Mouse (Mus musculus): ENCODE measurements at regions not wholly inside any gene's neighbourhood (a gene's known extent, or its start where the extent isn't known, plus 50 kb on each side); places are given as distances from the start of the nearest gene placed in this dataset.
"Not testable (repeated sequence)": the region's sequence is repeated elsewhere in the genome, so short reads cannot be mapped to it uniquely, and the experiment has no call there.

DNA sequence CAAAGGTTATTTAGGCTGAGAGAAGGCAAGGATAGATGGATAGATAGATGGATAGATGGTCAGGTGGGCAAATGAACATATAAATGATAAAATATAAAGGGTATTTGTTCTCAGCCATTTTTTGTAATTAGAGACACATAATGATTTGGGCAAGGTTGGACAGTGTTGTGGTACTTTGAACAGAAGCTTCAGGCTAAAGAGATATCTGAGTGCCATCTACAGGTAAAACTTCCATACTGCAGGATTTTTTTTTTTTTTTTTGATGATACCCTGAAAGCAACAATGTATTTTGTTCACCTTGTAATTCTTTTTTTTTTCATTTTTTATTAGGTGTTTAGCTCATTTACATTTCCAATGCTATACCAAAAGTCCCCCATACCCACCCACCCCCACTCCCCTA lies 110.1 kb upstream of the Trabd2b start:
- DNase-seq (ENCODE audit: low spot score): no peak

GRCm38 (mm10) chr4:114298517-114298916 lies 108.0 kb upstream of the Trabd2b start:
- not testable (repeated sequence) for DNase-seq (ENCODE audit: low spot score)

- DNase-seq (ENCODE audit: low spot score): peak; percentile 18
These were observed 106.0 kb upstream of the Trabd2b start for GRCm38 (mm10) chr4:114300390-114301012.

DNA sequence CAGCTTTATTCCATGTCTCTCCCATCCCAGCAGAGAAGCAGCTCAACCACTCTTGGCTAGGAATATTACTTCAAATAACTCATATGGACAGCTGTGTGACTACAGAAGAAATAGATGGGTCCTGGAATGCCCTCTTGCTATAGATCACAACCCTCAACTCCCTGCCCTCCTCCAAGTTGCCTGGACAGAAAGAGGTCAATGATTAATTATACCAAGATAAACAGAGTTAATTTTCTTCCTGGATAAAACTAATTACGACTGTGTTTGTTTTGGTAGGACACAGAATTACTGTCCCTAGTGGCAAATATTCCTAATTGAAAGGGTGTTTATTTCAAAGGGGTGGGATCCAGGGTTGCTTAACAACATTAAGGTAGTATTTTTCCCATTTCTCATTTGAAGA lies 101.9 kb upstream of the Trabd2b start:
- DNase-seq (ENCODE audit: low spot score): no peak

DNA sequence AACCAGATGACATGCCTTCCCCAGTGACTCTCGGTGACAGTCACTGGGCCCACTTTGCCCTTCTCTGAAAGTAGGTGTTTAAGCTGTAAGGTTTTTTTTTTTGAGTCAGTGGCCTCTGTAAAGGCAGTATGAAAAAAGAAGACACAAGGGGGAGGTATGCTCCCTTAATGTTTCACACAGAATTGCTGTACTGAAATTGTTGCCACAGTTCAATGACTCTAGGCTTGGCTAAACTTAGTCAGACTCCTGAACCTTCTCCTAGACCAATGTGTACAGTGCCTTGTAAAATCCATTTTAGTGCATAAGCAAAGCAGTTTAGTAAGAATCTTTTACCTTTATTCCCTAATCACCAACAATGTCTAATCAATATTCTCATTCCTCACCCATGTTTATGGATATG lies 99.0 kb upstream of the Trabd2b start:
- no peak for DNase-seq (ENCODE audit: low spot score)

GRCm38 (mm10) chr4:114308518-114308917 lies 98.0 kb upstream of the Trabd2b start:
- DNase-seq (ENCODE audit: low spot score): peak; percentile 67

DNA sequence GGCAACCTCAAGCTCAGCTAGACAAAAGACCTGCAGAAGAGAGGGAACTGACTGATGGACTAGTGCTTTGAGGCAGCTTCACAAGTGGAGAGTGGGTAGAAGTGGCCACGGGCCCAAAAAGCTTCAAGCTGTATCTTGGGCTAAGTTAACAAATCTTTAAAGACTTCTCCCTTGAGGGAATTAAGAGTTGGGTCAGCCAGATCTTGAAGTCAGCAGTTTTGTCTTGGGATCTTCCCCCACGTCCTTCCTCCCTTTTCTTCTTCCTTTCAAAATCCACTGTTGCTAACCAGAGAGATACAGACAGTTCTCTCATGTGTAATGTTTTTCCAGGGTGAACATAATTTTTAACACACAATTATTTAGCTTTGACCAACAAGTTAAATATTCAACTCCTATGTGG lies 91.5 kb upstream of the Trabd2b start:
- DNase-seq (ENCODE audit: low spot score): no peak

DNA sequence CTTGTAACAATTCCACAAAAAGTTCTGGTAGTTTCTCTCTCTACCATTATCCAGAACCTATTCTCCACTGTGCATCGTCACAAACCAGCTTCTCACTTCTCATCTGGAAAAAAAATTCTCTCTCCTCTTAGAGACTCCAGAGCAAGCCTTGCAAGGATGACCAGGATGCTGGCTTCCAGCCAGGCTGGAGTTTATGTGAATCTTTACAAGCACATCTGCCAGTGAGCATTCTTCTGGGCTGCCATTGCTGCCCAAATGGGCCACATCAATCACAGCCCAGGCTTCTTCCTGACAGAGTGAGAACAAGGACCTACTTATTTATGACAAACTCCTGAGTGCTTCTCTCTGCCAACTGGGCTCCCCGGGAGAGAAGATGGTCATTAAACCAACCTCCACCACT lies 91.0 kb upstream of the Trabd2b start:
- no peak for DNase-seq (ENCODE audit: low spot score)

GRCm38 (mm10) chr4:114317076-114317475 lies 89.4 kb upstream of the Trabd2b start:
- no peak for DNase-seq (ENCODE audit: low spot score)

DNA sequence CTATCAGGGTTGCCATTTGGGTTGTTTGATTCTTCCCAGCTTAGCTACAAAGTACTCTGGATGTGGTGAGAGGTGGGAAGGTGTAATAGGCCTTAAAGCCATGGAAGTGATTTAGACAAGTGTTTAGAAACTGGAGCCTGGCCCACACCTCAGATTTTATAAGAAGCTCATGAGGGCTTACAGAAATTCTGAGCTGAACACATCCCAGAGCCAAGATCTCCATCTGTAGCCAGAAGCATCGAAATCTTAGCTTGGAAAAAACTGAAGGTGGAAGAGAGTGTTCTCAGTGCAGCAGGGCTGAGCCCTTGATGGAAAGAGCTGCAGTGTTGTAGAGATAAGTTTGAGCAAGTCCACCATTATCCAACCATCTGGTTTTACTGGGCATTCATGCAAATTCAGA lies 86.4 kb upstream of the Trabd2b start:
- DNase-seq (ENCODE audit: low spot score): no peak

- DNase-seq (ENCODE audit: low spot score): no peak
These were observed 84.8 kb upstream of the Trabd2b start for GRCm38 (mm10) chr4:114321516-114322339.

- DNase-seq (ENCODE audit: low spot score): no peak
These were observed 76.5 kb upstream of the Trabd2b start for GRCm38 (mm10) chr4:114329978-114330377.

DNA sequence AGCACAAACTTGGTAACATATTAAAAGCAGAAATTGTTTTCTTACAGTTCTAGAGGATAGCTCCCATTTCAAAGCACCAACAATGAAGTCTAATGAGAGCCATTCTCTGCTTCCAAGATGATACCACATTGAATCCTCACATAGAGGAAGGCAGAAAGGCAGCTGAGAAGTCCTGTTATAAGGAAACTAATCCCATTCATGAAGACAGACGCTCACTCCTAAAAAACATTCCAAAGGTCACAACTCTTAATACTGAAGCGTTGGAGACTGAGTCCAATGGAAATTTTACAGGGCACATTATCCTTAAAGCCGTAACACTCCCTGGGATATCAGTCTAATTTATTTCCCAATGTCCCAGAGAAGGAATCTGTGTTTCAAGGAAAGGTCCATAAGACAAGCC lies 75.4 kb upstream of the Trabd2b start:
- DNase-seq (ENCODE audit: low spot score): no peak

- DNase-seq (ENCODE audit: low spot score): no peak
These were observed 71.7 kb upstream of the Trabd2b start for GRCm38 (mm10) chr4:114334850-114335249.

- no peak for DNase-seq (ENCODE audit: low spot score)
These were observed 70.3 kb upstream of the Trabd2b start for GRCm38 (mm10) chr4:114336029-114336746.

- no peak for DNase-seq (ENCODE audit: low spot score)
These were observed 69.8 kb upstream of the Trabd2b start for GRCm38 (mm10) chr4:114336747-114337090.

DNA sequence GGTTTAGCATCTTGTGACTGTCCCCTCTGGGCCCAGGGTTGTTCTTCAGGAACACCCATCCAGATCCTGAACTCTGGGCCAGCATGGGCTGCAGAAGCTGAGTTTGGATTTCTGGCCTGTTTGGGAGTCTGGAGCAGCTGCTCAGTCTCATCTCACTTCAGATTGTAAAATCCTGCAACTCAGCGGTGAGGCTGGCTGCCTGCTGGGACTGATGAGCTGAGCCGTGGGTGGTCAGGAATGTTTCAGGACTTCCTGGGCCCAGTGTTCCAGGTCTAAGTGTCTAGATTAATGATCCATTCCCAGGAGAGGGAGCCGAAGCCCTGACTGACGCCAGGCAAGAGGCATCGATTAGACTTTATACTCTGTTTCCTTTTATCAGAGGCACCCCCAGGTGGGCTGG lies 66.7 kb upstream of the Trabd2b start:
- DNase-seq (ENCODE audit: low spot score): no peak

DNA sequence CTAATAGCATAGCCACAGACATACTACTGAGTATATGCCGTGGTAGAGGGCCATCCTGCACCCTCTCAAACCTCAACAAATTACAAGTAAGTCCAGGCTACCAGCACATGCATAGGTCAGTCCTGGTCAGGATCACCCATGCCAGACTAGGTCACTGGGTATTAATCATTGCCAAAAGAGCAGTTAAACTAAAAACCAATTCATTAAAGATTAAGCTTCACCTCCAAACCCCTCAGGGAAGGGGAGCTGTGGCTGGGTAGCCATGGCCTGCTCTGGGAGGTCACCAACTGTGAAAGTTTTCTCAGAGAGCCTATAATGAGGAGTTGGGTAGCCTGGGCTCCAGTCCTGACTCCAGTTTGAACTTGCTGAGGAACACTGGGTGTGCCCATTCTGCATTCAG lies 61.4 kb upstream of the Trabd2b start:
- DNase-seq (ENCODE audit: low spot score): no peak

- DNase-seq (ENCODE audit: low spot score): peak; percentile 63
These were observed 60.3 kb upstream of the Trabd2b start for GRCm38 (mm10) chr4:114346068-114346747.

DNA sequence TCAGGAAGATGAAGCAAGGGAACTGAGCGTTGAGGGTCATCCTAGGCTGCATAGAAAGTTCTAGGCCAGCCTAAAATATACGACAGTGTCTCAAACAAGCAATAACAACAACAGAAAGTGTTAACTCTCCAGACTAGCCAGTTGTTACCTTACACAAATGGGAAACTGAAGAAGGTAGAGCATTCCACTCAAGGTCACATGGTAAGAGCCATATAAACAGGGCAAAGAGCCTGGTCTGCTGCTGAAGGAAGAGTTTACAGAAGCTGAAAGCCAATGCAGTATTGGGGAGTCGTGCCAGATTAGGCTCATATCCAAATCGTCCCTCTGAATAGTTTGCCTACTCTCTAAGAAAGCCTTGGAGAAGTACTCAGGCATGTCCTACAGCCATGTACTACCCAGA lies 59.6 kb upstream of the Trabd2b start:
- no peak for DNase-seq (ENCODE audit: low spot score)

GRCm38 (mm10) chr4:114349601-114350000 lies 56.9 kb upstream of the Trabd2b start:
- DNase-seq (ENCODE audit: low spot score): no peak

DNA sequence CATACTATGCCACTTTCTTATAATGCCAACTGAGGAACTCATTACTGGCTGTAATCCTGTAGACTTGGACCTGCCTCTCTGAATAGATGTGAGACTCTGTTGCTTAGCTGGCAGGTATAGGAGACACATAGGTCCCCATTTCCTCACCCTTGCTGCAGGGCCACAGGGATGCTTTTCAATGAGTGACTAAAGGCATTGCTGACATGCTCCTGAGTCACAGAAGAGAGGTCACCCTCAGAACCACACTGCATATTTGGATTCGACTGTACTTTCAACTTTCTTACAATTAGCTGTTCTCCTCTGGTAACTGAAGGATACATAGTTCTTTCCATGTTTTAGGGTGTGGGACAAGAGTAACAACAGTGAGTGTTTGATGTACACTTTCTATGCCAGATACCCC lies 55.2 kb upstream of the Trabd2b start:
- no peak for DNase-seq (ENCODE audit: low spot score)

GRCm38 (mm10) chr4:114353058-114353457 lies 53.5 kb upstream of the Trabd2b start:
- no peak for DNase-seq (ENCODE audit: low spot score)
